Mouse (Mus musculus) ovary, adult 18-20 months (tissue): ENCODE data around the gene Cflar.
"Not testable (repeated sequence)": the region's sequence is repeated elsewhere in the genome, so short reads cannot be mapped to it uniquely, and the experiment has no call there.

Source experiments
- DNase-seq: peaks from one replicate; pipeline ENCODE4 v3.0.0; 2022; ENCODE audit warnings: low spot score, mixed read lengths

Gene Cflar

GRCm38 (mm10) chr1:58775361-58775760 lies 64.1 kb downstream of the Cflar start:
- DNase-seq: no peak

- no peak for DNase-seq
These were observed 66.3 kb downstream of the Cflar start for GRCm38 (mm10) chr1:58777583-58777982.

DNA sequence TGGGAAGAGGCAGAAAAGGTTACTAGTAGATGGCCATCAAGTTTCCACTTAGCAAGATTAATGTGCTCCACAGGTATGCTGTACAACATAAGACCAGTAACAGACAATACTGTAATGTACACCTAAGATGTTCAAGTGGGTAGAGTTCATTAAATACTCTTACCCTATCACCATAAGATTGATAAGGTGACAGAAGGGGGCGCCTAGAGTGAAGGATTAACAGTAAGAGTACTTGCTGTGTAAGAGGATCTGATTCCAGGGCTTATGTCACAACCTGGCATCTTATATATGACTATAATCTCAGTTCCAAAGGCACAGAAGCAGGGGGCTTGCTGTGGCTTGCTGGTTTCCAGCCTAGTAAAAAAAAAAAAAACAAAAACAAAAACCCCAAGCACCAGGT lies 66.9 kb downstream of the Cflar start:
- no peak for DNase-seq

DNA sequence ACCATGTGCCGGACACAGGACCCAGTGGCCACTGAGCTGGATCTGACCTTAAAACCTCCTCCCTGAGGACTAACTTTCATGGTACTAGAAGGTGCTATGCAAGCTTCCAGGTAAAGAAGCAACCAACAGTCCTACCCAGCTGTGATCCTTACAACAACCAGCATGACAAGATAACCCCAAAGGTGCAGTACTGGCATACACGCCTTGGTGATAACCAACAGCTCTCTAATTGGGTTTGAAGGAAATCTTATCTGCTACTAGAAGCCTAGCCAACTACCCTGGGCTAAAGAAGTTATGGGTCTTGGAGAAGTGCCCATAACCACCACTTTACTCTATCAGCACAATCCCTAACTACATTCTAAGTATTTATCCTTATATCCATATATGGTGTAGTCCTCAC lies 75.0 kb downstream of the Cflar start:
- no peak for DNase-seq

- DNase-seq: no peak
These were observed 77.1 kb downstream of the Cflar start for GRCm38 (mm10) chr1:58788410-58788809.

DNA sequence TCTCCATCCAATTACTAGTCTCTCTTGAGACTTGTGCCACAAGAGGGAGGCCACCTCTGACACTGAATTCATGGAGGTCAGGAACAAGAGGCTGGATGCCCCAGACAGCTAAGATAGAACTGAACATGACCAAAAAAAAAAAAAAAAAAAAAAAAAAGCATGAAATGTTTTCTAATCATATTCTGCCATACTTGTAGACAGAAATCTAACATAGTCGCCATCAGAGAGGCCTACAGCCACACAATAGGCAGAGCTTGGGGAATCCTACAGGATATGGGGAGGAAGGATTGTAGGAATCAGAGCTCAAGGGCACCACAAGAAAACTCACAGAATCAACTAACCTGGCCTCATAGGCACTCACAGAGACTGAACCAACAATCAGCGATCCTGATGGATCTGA lies 83.4 kb downstream of the Cflar start:
- no peak for DNase-seq

DNA sequence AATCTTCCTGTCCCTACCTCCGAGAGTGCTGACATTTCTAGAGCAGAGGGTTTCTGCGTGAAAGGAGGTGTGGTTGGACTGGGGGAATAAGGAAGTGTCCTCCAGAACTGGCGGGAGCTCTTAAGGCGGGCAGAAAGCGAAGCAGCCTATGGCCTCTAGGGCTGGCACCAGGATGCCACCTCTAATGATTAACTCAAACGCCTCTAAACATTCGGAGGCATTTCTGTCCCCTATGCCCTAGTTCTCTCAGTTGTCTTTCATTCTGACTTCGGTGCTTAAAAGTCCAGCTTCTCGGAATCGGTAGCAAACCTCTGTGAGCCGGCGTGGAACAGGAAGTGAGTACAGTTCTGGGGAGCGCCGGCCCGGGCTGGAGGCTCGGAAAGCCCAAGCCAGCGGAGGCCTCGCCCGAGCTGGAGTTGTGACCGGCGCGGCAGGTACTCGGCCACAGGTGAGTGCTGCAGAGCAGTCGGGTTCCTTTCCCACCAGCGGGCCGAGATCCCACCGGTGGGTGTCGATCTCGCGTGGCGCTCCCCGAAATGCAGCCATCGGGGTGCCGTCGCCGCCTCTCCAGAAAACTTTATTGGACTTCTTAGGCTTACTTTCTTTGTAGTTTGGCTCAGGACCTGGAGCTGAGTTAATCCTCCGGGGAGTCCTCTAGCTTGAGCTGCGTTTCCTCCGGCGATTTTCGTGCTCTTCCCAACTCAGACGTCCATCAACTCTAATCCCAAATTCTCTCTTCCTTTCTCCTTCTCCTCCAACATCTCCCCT lies 84.2 kb downstream of the Cflar start, which contains the start of gene Casp8:
Casp8 (plus strand) TSS at position 84 of the 768 bp plus-strand sequence.
- peak; percentile 32 for DNase-seq

- no peak for DNase-seq
These were observed 84.7 kb downstream of the Cflar start for GRCm38 (mm10) chr1:58796059-58796363.

DNA sequence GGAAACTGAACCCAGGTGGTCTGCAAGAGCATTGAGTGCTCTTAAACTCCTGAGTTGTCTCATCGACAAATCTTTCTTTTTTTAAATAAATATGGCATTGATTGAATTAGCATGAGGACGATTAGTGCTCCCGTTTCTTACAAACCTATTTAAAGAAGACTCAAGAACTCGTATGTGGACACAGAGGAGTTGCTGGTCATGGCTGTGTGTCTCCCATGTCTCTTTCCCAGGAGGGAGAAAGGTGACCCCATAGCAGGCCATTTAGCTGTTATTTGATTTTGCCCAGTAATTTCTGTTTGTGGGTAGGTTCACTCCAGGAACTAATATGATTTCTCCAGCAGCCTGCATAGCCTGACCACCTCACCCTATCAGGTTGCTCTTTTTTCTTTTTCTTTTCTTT lies 85.5 kb downstream of the Cflar start:
- DNase-seq: no peak

DNA sequence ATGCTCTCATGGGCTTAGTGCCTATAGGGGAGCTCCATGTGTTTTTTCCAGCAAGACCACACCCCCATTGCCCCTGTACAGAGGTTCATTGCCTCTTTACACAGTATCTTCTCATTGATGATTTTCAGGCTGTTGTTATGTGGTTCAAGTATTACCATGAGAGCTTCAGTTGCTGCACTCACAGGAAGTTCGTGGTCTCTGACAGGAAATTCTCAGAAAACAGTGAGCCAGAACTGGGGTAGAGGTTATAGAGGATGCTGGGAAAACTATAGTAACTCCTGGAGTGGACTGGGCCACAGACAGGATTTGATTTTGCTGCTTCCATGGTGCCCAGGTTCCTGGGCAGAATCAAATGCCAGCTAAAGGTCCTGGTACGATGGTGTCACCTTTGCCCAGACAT lies 86.1 kb downstream of the Cflar start:
- no peak for DNase-seq

DNA sequence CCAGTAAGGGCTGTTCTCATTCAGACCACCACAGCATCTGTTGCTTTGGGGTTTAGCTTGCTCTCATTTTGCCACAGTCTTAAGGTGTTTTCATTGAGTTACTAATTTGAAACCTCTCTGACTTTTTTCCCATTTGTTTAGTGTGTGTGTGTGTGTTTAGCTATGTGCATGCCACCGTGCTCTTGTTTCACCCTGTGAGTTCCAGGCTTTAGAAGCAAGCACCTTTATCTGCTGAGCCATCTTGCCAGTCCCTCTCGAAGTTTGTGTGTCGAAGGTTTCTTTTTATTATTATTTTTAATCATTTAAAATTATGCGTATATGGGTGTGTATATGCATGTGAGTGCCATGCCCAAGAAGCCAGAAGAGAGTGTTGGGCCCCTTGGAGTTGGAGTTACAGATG lies 87.6 kb downstream of the Cflar start:
- DNase-seq: no peak

DNA sequence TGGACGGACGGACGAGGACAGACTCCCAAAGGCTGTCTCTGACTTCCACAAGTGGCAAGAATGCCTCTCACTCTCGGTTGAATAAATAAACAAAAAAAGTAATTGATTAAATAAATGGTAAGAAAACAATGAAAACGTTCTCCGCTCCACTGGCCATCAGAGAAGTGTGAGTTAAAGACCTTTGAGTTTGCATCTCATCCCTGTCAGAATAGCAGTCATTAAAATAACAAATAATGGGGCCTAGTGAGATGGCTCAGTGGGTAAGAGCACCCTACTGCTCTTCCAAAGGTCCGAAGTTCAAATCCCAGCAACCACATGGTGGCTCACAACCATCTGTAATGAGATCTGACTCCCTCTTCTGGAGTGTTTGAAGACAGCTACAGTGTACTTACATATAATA lies 89.3 kb downstream of the Cflar start:
- DNase-seq: not testable (repeated sequence)

- DNase-seq: no peak
These were observed 90.4 kb downstream of the Cflar start for GRCm38 (mm10) chr1:58801558-58802285.

DNA sequence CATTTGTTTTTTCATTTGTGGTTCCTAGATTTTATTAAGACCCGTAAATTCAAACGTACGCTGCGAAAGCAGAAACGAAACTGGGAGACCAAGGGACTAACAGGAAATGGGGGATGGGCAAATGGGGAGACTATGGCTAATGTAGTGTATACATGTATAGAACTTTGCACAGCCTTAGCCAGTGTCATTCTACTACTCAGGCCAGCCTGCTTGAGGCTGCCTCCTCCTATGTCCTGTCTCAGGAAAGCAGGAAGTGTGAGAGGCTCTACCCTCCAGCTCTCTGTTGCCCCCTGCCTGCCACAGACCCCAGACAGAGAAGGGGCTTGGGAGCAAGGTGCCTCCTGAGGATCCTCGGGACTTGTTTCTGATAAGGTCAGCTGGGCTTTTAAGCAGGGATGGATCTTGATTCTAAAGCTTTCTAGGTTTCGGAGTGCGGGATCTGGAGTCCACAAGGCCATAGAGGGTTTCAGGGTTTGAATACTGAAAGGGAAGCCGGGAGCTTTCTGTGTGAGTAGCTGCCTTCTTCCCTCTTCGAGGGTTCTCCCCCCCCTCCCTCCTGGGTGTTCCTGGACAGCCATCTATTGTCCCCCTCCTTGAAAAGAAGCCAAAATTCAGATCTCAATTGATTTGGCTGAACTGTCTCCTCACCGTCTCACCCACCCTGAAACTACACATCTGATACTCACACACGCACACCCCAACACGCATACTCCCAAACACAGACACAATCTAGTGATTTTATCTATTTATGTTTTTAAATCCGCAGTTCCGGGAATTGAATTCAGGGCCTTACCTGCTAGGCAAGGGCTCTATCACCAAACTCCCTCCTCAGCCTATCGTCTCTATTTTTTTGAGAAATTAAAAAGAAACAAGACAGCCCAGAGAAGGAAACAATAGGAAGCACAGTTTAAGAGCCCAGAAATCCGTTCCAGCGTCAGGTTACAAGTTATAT lies 91.3 kb downstream of the Cflar start:
- DNase-seq: no peak

DNA sequence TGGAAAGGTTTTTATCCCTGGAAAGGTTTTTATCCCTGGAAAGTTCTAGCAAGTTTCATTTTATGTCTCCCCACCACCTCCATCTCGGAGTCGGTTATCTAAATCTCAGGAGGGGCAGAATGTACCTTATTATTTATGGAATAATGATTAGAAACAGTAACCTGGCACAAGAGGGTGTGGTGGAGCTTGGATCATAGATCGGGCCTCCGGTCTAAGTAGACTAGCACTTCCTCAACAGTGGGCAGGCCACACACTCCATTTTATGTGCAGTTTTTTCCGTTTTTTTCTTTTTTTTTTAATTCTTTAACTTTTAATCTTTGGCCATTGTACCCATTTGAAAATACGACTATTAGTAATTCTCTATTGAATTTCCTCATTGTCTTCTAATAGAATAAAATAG lies 92.2 kb downstream of the Cflar start:
- DNase-seq: no peak

- DNase-seq: no peak
These were observed 95.3 kb downstream of the Cflar start for GRCm38 (mm10) chr1:58806651-58807050.
